Mouse (Mus musculus): Measurements from ENCODE around the gene Olfr1131. TPM values are rescaled to one million over a fixed set of nuclear protein-coding genes. Genes with fewer than 3 reads are reported as not detected.
"Not testable (repeated sequence)": the region's sequence is repeated elsewhere in the genome, so short reads cannot be mapped to it uniquely, and the experiment has no call there.

Olfr1131 gene
- not detected in 2 replicates for total RNA-seq (2017)

DNA sequence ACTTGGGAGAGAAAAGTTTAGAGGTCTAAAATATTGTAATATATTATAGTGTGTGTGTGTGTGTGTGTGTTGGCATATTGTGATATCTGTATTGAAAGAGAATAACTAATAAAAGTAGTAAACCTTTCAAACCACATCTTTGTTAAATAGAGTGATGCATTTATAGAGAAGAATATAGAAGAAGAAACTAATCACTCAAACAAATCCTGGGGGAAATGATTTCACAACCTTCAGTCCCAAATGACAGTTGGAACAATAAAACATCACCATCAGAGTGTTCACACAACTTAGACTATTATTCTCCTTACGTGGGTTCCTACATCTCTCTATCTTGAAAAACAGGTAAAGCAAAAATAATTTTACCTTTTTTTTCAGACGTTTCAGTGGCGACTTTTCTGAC is at the start of gene Olfr1131:
Gene Olfr1131 (plus strand): TSS at position 301 of the 400 bp plus-strand sequence.
- ATAC-seq (replicated peaks; ENCODE audit: low read depth, poor library complexity, severe bottlenecking), result no peak

DNA sequence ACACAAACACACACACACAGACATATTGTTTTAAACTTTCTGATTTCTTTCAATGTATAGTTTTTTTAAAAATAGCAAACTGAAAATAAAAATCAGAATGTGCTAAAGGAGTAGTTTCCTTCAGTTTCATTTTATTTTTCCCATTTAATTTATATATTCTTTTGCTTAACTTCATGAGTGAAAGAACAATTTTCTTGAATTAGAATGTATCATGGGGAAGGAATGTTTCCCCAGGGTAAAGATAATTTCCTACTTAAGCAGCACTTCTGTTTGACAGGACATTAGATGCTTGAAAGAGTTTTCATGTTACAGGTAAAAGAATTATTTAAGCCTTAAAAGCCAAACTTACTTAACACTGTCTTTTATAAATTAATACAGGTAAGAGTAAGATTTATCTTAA is 21.0 kb upstream of the Olfr1131 start, which contains the start of gene Olfr1130:
Gene Olfr1130 (plus strand): TSS at position 301 of the 400 bp plus-strand sequence.
- not testable (repeated sequence) for ATAC-seq (replicated peaks; ENCODE audit: low read depth, poor library complexity, severe bottlenecking)

DNA sequence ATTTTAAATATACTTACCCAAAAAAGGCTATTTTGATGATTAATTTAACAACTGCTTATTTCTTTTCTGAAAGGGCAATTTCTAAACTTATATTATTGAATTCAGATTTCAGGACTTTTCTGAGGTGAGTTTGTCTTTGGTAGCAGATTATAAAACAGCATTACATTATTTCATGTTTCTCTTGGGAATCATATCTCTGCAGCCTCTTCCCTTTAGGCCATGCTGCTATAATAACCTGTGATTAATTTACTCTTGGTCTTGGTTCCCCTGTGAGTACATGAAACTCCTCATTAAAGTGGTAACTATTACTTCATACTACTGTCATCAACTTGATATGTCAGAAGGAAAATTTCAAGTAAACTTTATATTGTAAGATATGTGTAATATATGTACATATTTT is 10.5 kb downstream of the Olfr1131 start, which contains the start of gene Olfr1132:
Gene Olfr1132 (minus strand): TSS at position 101 of the 400 bp plus-strand sequence.
- no peak for ATAC-seq (replicated peaks; ENCODE audit: low read depth, poor library complexity, severe bottlenecking)

DNA sequence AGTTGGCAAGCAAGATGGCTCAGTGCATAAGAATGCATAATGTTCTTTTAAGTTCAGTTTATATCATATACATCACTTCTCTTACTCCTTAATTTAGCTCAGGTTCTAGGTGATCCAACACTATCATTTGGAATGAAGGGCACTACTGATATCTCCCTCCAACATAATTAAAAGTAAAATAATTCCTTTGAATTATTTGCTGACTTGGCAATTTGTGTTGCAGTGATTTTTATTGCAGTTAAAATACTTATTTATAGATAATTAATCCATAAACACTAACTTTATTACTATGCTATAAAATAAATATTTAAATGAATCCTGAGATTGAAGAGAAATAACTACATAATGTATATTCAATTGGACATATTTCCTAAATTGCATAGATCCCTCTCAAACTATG is 15.5 kb downstream of the Olfr1131 start:
- ATAC-seq (replicated peaks; ENCODE audit: low read depth, poor library complexity, severe bottlenecking), result no peak

DNA sequence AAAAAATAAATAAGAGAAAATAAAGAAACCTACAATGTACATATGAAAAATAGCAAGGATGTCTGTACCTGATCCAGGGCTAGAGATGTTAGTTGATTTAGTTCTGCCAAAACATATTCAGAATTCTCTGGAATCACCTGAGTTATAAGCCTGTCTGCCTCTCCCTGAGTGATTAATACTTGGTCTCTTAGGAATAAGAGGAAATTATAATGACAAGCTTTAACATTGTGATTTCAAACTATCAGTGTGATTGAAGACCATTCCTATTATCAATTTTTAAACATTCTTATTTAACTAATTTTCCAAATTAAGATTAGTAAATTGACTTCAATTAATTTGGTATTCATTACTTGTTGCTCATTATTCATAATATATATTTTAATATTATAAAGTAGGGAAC is 20.4 kb downstream of the Olfr1131 start, which contains the start of gene Olfr1133:
Gene Olfr1133 (minus strand): TSS at position 101 of the 400 bp plus-strand sequence.
- no peak for ATAC-seq (replicated peaks; ENCODE audit: low read depth, poor library complexity, severe bottlenecking)

DNA sequence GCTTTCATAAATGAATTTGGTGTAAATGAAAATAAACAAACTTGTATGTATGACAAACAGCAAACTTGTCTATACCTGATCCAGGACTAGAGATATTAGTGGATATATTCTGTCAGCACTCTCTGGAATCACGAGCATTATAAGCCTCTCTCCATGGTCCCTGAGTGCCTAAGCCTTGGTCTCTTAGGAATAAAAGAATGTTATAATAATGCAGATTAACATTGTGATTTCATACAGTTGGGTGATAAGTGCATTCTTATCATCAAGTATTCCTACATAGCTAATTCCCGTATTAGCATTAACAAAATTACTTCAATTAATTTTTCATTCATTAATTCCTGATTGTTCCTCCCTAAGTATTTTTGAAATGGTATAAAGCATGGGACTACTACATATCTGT is 31.5 kb downstream of the Olfr1131 start, which contains the start of gene Olfr1134:
Gene Olfr1134 (minus strand): TSS at position 101 of the 400 bp plus-strand sequence.
- no peak for ATAC-seq (replicated peaks; ENCODE audit: low read depth, poor library complexity, severe bottlenecking)

DNA sequence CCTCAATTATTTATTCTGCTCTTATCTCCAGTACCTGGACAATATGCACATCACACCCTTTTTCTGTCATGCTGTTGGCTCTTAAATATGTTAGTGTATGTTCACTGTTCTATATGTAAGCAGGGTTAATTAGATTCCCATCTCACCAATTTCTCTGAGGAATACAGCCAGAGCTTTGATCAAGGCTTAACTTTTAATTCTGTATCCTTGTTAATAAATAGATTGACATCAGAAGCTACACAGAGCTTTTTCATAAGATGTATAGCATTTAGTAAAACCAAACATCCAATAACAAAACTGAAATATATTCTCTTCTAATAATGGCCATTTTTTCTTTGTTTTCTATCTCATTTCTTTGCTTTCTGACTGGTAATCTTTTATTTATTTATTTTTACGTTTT is 46.7 kb downstream of the Olfr1131 start, which contains the start of gene Olfr1135:
Gene Olfr1135 (minus strand): TSS at position 101 of the 400 bp plus-strand sequence.
- ATAC-seq (replicated peaks; ENCODE audit: low read depth, poor library complexity, severe bottlenecking), result no peak

Other genes with a start within 250 kb of the Olfr1131 start
- gene Olfr1122, start 241.3 kb upstream of the Olfr1131 start, total RNA-seq (2017), result not detected in 2 replicates
- not detected in 2 replicates for gene Olfr1123, start 210.5 kb upstream of the Olfr1131 start, total RNA-seq (2017)
- not detected in 2 replicates for gene Olfr1124, start 196.8 kb upstream of the Olfr1131 start, total RNA-seq (2017)
- gene Olfr1126, start 173.1 kb upstream of the Olfr1131 start, total RNA-seq (2017), result not detected in 2 replicates
- not detected in 2 replicates for gene Pramel7, start 130.0 kb upstream of the Olfr1131 start, total RNA-seq (2017)
- gene Pramel6, start 120.5 kb upstream of the Olfr1131 start, total RNA-seq (2017), result not detected in 2 replicates
- gene Olfr153, start 95.3 kb upstream of the Olfr1131 start, total RNA-seq (2017), result not detected in 2 replicates
- not detected in 2 replicates for gene Olfr1128, start 81.6 kb upstream of the Olfr1131 start, total RNA-seq (2017)
- not detected in 2 replicates for gene Olfr1129, start 53.2 kb upstream of the Olfr1131 start, total RNA-seq (2017)
- not detected in 2 replicates for gene Olfr1130, start 20.9 kb upstream of the Olfr1131 start, total RNA-seq (2017)
- gene Olfr1132, start 10.4 kb downstream of the Olfr1131 start, total RNA-seq (2017), result not detected in 2 replicates
- not detected in 2 replicates for gene Olfr1133, start 20.3 kb downstream of the Olfr1131 start, total RNA-seq (2017)
- not detected in 2 replicates for gene Olfr1134, start 31.4 kb downstream of the Olfr1131 start, total RNA-seq (2017)
- not detected in 2 replicates for gene Olfr1135, start 46.6 kb downstream of the Olfr1131 start, total RNA-seq (2017)
- not detected in 2 replicates for gene Olfr1136, start 66.8 kb downstream of the Olfr1131 start, total RNA-seq (2017)
- not detected in 2 replicates for gene Olfr1137, start 86.1 kb downstream of the Olfr1131 start, total RNA-seq (2017)
- gene Olfr1138, start 112.9 kb downstream of the Olfr1131 start, total RNA-seq (2017), result not detected in 2 replicates
- gene Olfr1140, start 116.6 kb downstream of the Olfr1131 start, total RNA-seq (2017), result not detected in 2 replicates
- not detected in 2 replicates for gene Olfr1141, start 126.9 kb downstream of the Olfr1131 start, total RNA-seq (2017)
- not detected in 2 replicates for gene Olfr152, start 152.4 kb downstream of the Olfr1131 start, total RNA-seq (2017)
- gene Olfr1143, start 173.5 kb downstream of the Olfr1131 start, total RNA-seq (2017), result not detected in 2 replicates
- gene Olfr1145, start 182.7 kb downstream of the Olfr1131 start, total RNA-seq (2017), result not detected in 2 replicates
- not detected in 2 replicates for gene Olfr1148, start 203.4 kb downstream of the Olfr1131 start, total RNA-seq (2017)
- not detected in 2 replicates for gene Olfr1150-ps1, start 216.9 kb downstream of the Olfr1131 start, total RNA-seq (2017)
- gene Olfr1151, start 228.8 kb downstream of the Olfr1131 start, total RNA-seq (2017), result not detected in 2 replicates
- gene Olfr1152, start 239.4 kb downstream of the Olfr1131 start, total RNA-seq (2017), result not detected in 2 replicates

Data from common myeloid progenitor, adult 5-6 weeks (primary cell).